Mouse (Mus musculus): ENCODE results near the gene Fitm1. TPM values are rescaled to one million over a fixed set of nuclear protein-coding genes. Genes with fewer than 3 reads are reported as not detected.

Gene Fitm1
- polyA plus RNA-seq, 1 experiment from 2014 or later, result 0.61 TPM

DNA sequence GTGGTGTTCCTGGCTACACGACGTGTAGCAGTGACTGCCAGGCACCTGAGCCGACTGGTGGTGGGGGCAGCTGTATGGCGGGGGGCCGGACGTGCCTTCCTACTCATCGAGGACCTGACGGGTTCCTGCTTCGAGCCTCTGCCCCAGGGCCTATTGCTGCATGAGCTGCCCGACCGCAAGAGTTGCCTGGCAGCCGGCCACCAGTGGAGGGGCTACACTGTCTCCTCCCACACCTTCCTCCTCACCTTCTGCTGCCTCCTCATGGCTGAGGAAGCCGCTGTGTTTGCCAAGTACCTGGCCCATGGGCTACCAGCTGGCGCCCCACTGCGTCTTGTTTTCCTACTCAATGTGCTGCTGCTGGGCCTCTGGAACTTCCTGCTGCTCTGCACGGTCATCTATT, 959 bp downstream of the Fitm1 start:
- H3K36me3 ChIP-seq (ENCODE audit: control insufficient read depth, insufficient read depth, low read length), result peaks cover 6% of the 10 kb centered on the region; the same call in 1 of the 2 replicates
- H3K4me3 ChIP-seq (ENCODE audit: low read depth, low read length), result no peak overlapping the region
- H3K4me1 ChIP-seq (ENCODE audit: control insufficient read depth, insufficient read depth, low read length), result peaks cover 4% of the 10 kb centered on the region; the same call in 1 of the 2 replicates
- ATAC-seq (ENCODE audit: insufficient number of reproducible peaks, insufficient read depth, low FRiP score, low read depth), result no peak
- no peak overlapping the region for H3K4me2 ChIP-seq (replicated peaks; ENCODE audit: low read depth, low read length)
- 78% methylated on average over 15 of the region's 16 CpGs for WGBS
- no peaks in the 10 kb centered on the region for H3K9me3 ChIP-seq (ENCODE audit: control insufficient read depth, low read depth, low read length)
- no peak overlapping the region for H3K27ac ChIP-seq (ENCODE audit: low read length)
- H3K9ac ChIP-seq (replicated peaks; ENCODE audit: low read depth, low read length), result no peak overlapping the region
- H3K27me3 ChIP-seq (ENCODE audit: control insufficient read depth, insufficient read depth, low read length), result no peaks in the 10 kb centered on the region

DNA sequence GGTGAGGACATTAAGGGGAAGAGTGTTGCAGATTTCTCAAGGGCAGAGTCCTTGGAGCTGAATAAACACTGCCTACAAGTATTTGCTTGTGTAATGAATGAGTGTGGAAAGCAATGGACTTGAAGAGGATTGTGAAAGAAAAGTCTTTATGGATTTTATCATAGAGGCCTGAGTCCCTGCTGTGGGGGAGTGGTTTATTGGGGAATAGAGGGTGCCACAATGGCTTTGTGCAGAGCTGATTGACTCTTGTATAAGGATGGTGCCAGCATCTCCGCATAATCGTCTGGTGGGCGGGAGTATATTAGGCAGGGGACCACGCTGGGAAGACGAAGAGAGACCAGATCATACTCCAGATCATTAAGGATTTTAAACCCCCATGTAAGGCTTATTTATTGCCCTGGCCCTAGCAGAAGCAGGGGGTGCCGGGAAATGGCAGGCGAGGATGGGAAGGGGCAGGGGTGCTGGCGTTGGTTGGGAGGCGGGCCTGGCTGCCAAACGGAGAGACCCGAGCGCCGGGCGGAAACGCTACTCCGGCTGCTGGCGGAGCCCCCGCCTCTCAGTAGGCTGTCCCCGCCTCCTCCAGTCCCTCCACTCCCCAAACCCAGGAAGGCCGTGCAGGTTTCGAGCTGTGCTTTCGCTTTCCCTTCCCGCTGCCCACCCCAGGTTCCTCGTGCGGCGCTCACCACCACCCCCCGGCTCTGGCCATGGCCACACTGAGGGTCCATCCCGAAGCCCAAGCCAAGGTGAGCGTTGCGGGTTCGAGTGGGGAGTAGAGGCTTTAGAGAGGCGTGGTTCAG, 2.7 kb downstream of the Fitm1 start, which contains the start of gene Psme1:
Gene Psme1 (plus strand): TSS at position 253 of the 797 bp plus-strand sequence.
- Histone ChIP-seq H3K36me3 (ENCODE audit: control insufficient read depth, insufficient read depth, low read length) (peaks cover 6% of the 10 kb centered on the region; the same call in 1 of the 2 replicates), H3K27ac (ENCODE audit: low read length) (peak within 1 kb of the TSS; percentile 76), H3K27me3 (ENCODE audit: control insufficient read depth, insufficient read depth, low read length) (no peaks in the 10 kb centered on the region), H3K4me1 (ENCODE audit: control insufficient read depth, insufficient read depth, low read length) (peaks cover 4% of the 10 kb centered on the region; the same call in 1 of the 2 replicates), H3K9me3 (ENCODE audit: control insufficient read depth, low read depth, low read length) (no peaks in the 10 kb centered on the region), H3K4me3 (ENCODE audit: low read depth, low read length) (peak within 1 kb of the TSS; percentile 78), H3K9ac (replicated peaks; ENCODE audit: low read depth, low read length) (peak within 1 kb of the TSS; percentile 76), H3K4me2 (replicated peaks; ENCODE audit: low read depth, low read length) (peak within 1 kb of the TSS; percentile 84)
- ATAC-seq (ENCODE audit: insufficient number of reproducible peaks, insufficient read depth, low FRiP score, low read depth), result peak; percentile 87
- WGBS, result under 1% methylated on average over 31 of the region's 32 CpGs

DNA sequence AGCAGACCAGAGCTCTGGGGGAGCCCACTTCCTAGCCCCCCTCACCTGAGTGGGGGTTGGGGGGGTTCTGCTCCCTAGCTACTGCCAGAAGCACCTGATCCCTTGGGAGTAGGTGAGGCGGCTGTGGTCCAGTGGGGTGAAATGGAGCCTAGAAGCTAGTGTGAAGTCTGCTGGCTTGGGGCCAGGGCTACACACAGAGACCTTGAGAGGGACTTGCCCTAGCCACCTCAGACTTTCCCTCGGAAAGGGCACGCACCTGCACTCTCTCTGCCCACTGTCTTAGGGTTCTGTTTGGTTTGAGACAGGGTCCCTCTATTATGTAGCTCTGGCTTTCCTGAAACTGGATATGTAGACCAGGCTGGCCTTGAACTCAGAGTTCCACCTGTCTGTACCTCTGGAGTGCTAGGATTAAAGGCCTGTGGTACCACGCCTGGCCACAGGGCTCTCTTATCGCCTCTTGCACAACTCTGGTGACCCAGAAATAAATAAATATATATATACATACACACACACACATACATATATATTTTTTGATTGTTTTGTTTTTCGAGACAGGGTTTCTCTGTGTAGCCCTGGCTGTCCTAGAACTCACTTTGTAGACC, 3.4 kb downstream of the Fitm1 start:
- Histone ChIP-seq H3K4me3 (ENCODE audit: low read depth, low read length) (peak overlapping the region; percentile 78), H3K36me3 (ENCODE audit: control insufficient read depth, insufficient read depth, low read length) (peaks cover 6% of the 10 kb centered on the region; the same call in 1 of the 2 replicates), H3K4me1 (ENCODE audit: control insufficient read depth, insufficient read depth, low read length) (peaks cover 4% of the 10 kb centered on the region; the same call in 1 of the 2 replicates), H3K9ac (replicated peaks; ENCODE audit: low read depth, low read length) (peak overlapping the region; percentile 76), H3K27me3 (ENCODE audit: control insufficient read depth, insufficient read depth, low read length) (no peaks in the 10 kb centered on the region), H3K4me2 (replicated peaks; ENCODE audit: low read depth, low read length) (peak overlapping the region; percentile 84), H3K27ac (ENCODE audit: low read length) (peak overlapping the region; percentile 76), H3K9me3 (ENCODE audit: control insufficient read depth, low read depth, low read length) (no peaks in the 10 kb centered on the region)
- WGBS, result 24% methylated on average over 6 of the region's 6 CpGs
- peak; percentile 16 for ATAC-seq (ENCODE audit: insufficient number of reproducible peaks, insufficient read depth, low FRiP score, low read depth)

DNA sequence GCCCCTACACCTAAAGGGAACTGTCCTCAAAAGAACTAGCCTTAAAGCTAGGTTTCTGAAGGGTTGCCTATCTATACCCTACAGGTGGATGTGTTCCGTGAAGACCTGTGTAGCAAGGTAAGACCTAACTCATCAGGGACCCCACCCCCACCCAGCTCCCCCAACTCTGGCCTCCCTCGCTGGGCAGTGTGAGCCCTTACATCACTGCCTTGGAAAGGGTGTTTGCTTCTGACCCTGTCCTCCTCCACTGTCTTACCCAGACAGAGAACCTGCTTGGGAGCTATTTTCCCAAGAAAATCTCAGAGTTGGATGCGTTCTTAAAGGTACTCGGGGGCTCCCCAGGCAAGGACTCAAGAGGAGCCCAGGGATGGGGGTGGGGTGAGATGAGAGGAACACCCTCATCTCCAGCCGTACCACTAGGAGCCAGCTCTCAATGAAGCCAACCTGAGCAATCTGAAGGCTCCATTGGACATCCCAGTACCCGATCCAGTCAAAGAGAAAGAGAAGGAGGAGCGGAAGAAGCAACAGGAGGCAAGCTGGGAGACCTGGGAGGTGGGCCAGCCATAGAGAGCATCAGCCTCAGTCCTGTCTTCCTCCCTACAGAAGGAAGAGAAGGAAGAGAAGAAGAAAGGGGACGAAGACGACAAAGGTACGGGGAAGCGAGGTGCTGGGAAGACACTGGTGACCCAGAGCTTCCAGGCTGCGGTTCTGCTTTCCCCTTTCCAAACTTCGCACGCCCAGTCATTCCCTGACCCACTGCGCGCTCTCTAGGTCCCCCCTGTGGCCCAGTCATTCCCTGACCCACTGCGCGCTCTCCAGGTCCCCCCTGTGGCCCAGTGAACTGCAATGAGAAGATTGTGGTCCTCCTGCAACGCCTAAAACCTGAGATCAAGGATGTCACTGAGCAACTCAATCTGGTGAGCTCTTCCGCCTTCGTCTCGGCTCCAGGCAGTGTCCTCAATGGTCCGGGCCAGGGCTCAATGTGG, 4.4 kb downstream of the Fitm1 start:
- 85% methylated on average over 23 of the region's 23 CpGs for WGBS

DNA sequence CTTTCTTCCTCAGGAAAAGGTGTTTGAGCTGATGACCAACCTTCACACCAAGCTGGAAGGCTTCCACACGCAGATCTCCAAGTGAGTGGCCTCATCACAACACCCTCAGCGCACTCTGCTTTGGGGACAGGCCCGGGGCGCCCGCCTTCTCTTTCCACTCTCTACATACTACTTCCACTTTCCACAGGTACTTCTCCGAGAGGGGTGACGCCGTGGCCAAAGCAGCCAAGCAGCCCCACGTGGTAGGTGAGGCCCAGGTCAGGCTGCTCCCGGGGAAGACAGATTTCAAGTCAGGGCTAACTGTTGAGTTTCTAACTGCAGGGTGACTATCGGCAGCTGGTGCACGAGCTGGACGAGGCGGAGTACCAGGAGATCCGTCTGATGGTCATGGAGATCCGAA, 5.3 kb downstream of the Fitm1 start:
- H3K36me3 ChIP-seq (ENCODE audit: control insufficient read depth, insufficient read depth, low read length), result peaks cover 6% of the 10 kb centered on the region; the same call in 1 of the 2 replicates
- no peaks in the 10 kb centered on the region for H3K9me3 ChIP-seq (ENCODE audit: control insufficient read depth, low read depth, low read length)
- H3K4me2 ChIP-seq (replicated peaks; ENCODE audit: low read depth, low read length), result no peak overlapping the region
- H3K4me3 ChIP-seq (ENCODE audit: low read depth, low read length), result no peak overlapping the region
- H3K27ac ChIP-seq (ENCODE audit: low read length), result no peak overlapping the region
- WGBS, result 93% methylated on average over 16 of the region's 16 CpGs
- H3K4me1 ChIP-seq (ENCODE audit: control insufficient read depth, insufficient read depth, low read length), result peaks cover 4% of the 10 kb centered on the region; the same call in 1 of the 2 replicates
- H3K27me3 ChIP-seq (ENCODE audit: control insufficient read depth, insufficient read depth, low read length), result no peaks in the 10 kb centered on the region
- ATAC-seq (ENCODE audit: insufficient number of reproducible peaks, insufficient read depth, low FRiP score, low read depth), result no peak
- H3K9ac ChIP-seq (replicated peaks; ENCODE audit: low read depth, low read length), result no peak overlapping the region

More for the DNA sequence above, 4.4 kb downstream of the Fitm1 start:
- Histone ChIP-seq H3K9ac (replicated peaks; ENCODE audit: low read depth, low read length) (no peak overlapping the region), H3K27ac (ENCODE audit: low read length) (no peak overlapping the region), H3K4me2 (replicated peaks; ENCODE audit: low read depth, low read length) (no peak overlapping the region), H3K27me3 (ENCODE audit: control insufficient read depth, insufficient read depth, low read length) (no peaks in the 10 kb centered on the region), H3K36me3 (ENCODE audit: control insufficient read depth, insufficient read depth, low read length) (peaks cover 6% of the 10 kb centered on the region; the same call in 1 of the 2 replicates), H3K4me3 (ENCODE audit: low read depth, low read length) (no peak overlapping the region), H3K4me1 (ENCODE audit: control insufficient read depth, insufficient read depth, low read length) (peaks cover 4% of the 10 kb centered on the region; the same call in 1 of the 2 replicates), H3K9me3 (ENCODE audit: control insufficient read depth, low read depth, low read length) (no peaks in the 10 kb centered on the region)
- ATAC-seq (ENCODE audit: insufficient number of reproducible peaks, insufficient read depth, low FRiP score, low read depth), result no peak

DNA sequence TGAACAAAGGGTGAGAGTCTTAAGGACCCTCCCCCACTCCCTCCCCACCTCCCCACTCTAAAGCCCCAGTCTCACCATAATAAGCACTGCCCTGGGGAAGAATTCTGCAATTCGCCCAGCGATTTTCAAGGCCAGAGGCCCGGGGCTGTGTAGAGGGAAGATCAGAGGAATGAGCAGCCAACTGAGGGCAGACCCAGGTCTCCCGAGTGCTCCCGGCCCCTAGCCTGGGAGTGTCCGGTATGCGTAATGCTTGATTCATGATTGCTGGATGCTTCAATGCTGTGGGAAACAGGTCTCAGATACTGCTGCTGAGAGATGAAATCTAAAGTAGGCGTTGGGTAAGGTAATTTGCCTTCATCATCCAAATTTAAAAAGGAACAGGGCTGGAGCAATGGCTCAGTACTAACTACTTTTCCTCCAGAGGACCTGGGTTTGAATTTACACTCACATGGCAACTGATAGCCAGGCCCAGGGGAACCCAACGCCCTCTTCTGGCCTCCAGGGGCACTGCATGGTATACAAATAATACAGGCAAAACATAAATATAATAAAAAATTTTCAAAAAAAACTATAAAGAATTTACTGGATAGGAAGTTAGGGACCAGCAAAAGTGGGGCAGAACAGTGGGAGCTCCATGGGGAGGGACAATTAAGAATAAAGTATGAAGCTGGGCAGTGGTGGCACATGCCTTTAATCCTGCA, 6.7 kb downstream of the Fitm1 start:
- Histone ChIP-seq H3K9ac (replicated peaks; ENCODE audit: low read depth, low read length) (no peak overlapping the region), H3K4me1 (ENCODE audit: control insufficient read depth, insufficient read depth, low read length) (peaks cover 4% of the 10 kb centered on the region; the same call in 1 of the 2 replicates), H3K9me3 (ENCODE audit: control insufficient read depth, low read depth, low read length) (no peaks in the 10 kb centered on the region), H3K27ac (ENCODE audit: low read length) (no peak overlapping the region), H3K4me3 (ENCODE audit: low read depth, low read length) (no peak overlapping the region), H3K4me2 (replicated peaks; ENCODE audit: low read depth, low read length) (no peak overlapping the region), H3K36me3 (ENCODE audit: control insufficient read depth, insufficient read depth, low read length) (peaks cover 6% of the 10 kb centered on the region; the same call in 1 of the 2 replicates), H3K27me3 (ENCODE audit: control insufficient read depth, insufficient read depth, low read length) (no peaks in the 10 kb centered on the region)
- WGBS, result 66% methylated on average over 9 of the region's 9 CpGs
- no peak for ATAC-seq (ENCODE audit: insufficient number of reproducible peaks, insufficient read depth, low FRiP score, low read depth)

DNA sequence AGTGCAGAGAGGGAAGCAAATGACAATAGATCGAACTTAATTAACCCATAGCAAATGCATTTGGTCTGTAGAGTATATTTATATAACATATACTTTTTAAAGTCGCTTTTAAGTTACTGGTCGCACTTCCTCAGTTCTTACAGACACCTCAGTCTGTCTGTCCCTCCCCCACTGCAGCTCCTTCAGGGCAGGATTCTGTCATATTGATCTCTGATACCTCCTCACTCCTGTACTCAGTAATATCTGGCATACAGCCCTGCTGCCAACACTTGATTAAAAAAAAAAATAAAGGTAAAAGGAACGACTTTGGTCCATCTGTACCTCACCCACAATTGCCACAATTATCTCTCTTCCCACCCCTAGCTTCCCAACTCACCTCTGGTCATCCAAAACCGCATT, 8.9 kb downstream of the Fitm1 start:
- H3K4me1 ChIP-seq (ENCODE audit: control insufficient read depth, insufficient read depth, low read length), result no peaks in the 10 kb centered on the region
- H3K4me3 ChIP-seq (ENCODE audit: low read depth, low read length), result peak overlapping the region; percentile 44; the same call in 1 of the 2 replicates
- WGBS, result 39% methylated on average over 5 of the region's 5 CpGs
- H3K36me3 ChIP-seq (ENCODE audit: control insufficient read depth, insufficient read depth, low read length), result peaks cover 6% of the 10 kb centered on the region; the same call in 1 of the 2 replicates
- no peak overlapping the region for H3K27ac ChIP-seq (ENCODE audit: low read length)
- H3K9me3 ChIP-seq (ENCODE audit: control insufficient read depth, low read depth, low read length), result no peaks in the 10 kb centered on the region
- 0 out of 2 replicates have a peak overlapping the region, but pooled peaks have one; percentile 15 for H3K9ac ChIP-seq (replicated peaks; ENCODE audit: low read depth, low read length)
- H3K27me3 ChIP-seq (ENCODE audit: control insufficient read depth, insufficient read depth, low read length), result no peaks in the 10 kb centered on the region
- ATAC-seq (ENCODE audit: insufficient number of reproducible peaks, insufficient read depth, low FRiP score, low read depth), result no peak
- H3K4me2 ChIP-seq (replicated peaks; ENCODE audit: low read depth, low read length), result peak overlapping the region; percentile 62

Measured in stomach, embryonic 14.5 days (tissue).